Mouse (Mus musculus) C2C12 (cell line): Measurements from ENCODE around the gene Ago4. TPM values are rescaled to one million over a fixed set of nuclear protein-coding genes. Genes with fewer than 3 reads are reported as not detected.

Experiments used
- H3K27me3 ChIP-seq: one replicate; pipeline ENCODE4 v1.6.1; 2011; ENCODE audit not compliant: control insufficient read depth, insufficient read depth, insufficient read length
- H3K36me3 ChIP-seq: one replicate; pipeline ENCODE4 v1.6.1; 2011; ENCODE audit not compliant: control insufficient read depth, insufficient read depth
- H3K4me3 ChIP-seq: one replicate; pipeline ENCODE4 v1.5.1; 2011; ENCODE audit warnings: mild to moderate bottlenecking, control low read depth; ENCODE audit not compliant: poor library complexity, insufficient read depth, severe bottlenecking
- H3K79me2 ChIP-seq: one replicate; pipeline ENCODE4 v1.6.1; 2011; ENCODE audit not compliant: control insufficient read depth, insufficient read depth
- H3K79me3 ChIP-seq: one replicate; pipeline ENCODE4 v1.6.1; 2011; ENCODE audit warnings: low read depth, control low read depth
- H3ac ChIP-seq: one replicate; pipeline ENCODE3; 2011; ENCODE audit warnings: low read depth; ENCODE audit not compliant: control insufficient read depth, insufficient read length
- CEBPB ChIP-seq: IDR thresholded peaks from one replicate; pipeline ENCODE4 v1.6.1; 2011; ENCODE audit warnings: low read depth, mild to moderate bottlenecking, control low read depth, moderate library complexity
- CTCF ChIP-seq: IDR thresholded peaks from one replicate; pipeline ENCODE4 v1.5.1; 2011; ENCODE audit not compliant: control insufficient read depth, insufficient read depth, insufficient read length
- FOSL1 ChIP-seq: IDR thresholded peaks from one replicate; pipeline ENCODE4 v1.8.0; 2011; ENCODE audit warnings: mild to moderate bottlenecking, low read length; ENCODE audit not compliant: poor library complexity, insufficient read depth, severe bottlenecking
- MAX ChIP-seq: IDR thresholded peaks from one replicate; pipeline ENCODE4 v1.6.1; 2011; ENCODE audit warnings: mild to moderate bottlenecking, control low read depth
- MYOD1 ChIP-seq: IDR thresholded peaks from one replicate; pipeline ENCODE4 v1.6.1; 2011; ENCODE audit warnings: low read depth; ENCODE audit not compliant: control insufficient read depth, insufficient read length
- MYOG ChIP-seq: IDR thresholded peaks from one replicate; pipeline ENCODE4 v1.6.1; 2011; ENCODE audit not compliant: control insufficient read depth, insufficient read length; ENCODE audit errors: extremely low read depth
- USF1 ChIP-seq: IDR thresholded peaks from one replicate; pipeline ENCODE4 v1.6.1; 2011; ENCODE audit warnings: low read depth, mild to moderate bottlenecking, control low read depth, moderate library complexity
- long read RNA-seq, 2 experiments: library from polyadenylated mRNA; unstranded; transcript quantifications; one replicate each; pipeline ENCODE4 v2.0.0; 2019 to 2020
- polyA plus RNA-seq: library from polyadenylated mRNA; unstranded; fragments of >200 nt; fragmentation: generic; extraction: Trizol; gene quantifications from one replicate; pipeline ENCODE4 v1.2.1, GENCODE M21; 2012; ENCODE audit warnings: missing spikeins

Gene Ago4
- polyA plus RNA-seq: 0.01 TPM
- long read RNA-seq, experiment 1: 0 reads
- long read RNA-seq, experiment 2, partial matches to known transcripts: 1 of 2 reads
- long read RNA-seq, experiment 2, other reads (novel, unspliced or antisense): 1 of 2 reads

GRCm38 (mm10) chr4:126532827-126533728, at the start of gene Ago4:
Gene Ago4, minus strand, starts transcription at chr4:126533472.
- TF ChIP-seq FOSL1 (no peak), USF1 (no peak), MYOD1 (no peak), MYOG (no peak), CTCF (no peak), CEBPB (no peak), MAX (no peak)
- peak within 1 kb of the TSS; percentile 48 for H3ac ChIP-seq
- peak within 1 kb of the TSS; percentile 6 for H3K4me3 ChIP-seq
- no peaks in the 10 kb centered on the region for H3K79me2 ChIP-seq
- H3K36me3 ChIP-seq: no peaks in the 10 kb centered on the region
- H3K27me3 ChIP-seq: peaks cover 39% of the 10 kb centered on the region
- H3K79me3 ChIP-seq: no peaks in the 10 kb centered on the region

GRCm38 (mm10) chr4:126579077-126579476, 45.8 kb upstream of the Ago4 start:
- Histone ChIP-seq H3K36me3 (peaks cover 95% of the 10 kb centered on the region), H3K27me3 (no peaks in the 10 kb centered on the region), H3K79me3 (no peaks in the 10 kb centered on the region), H3ac (no peak overlapping the region), H3K79me2 (no peaks in the 10 kb centered on the region), H3K4me3 (no peak overlapping the region)
- TF ChIP-seq FOSL1: no peak
- TF ChIP-seq CEBPB: no peak
- TF ChIP-seq USF1: no peak
- no peak for TF ChIP-seq CTCF
- no peak for TF ChIP-seq MAX
- TF ChIP-seq MYOG: no peak
- TF ChIP-seq MYOD1: no peak

GRCm38 (mm10) chr4:126577920-126578319, 44.6 kb upstream of the Ago4 start:
- Histone ChIP-seq H3ac (no peak overlapping the region), H3K79me2 (no peaks in the 10 kb centered on the region), H3K27me3 (no peaks in the 10 kb centered on the region), H3K36me3 (peaks cover 96% of the 10 kb centered on the region), H3K79me3 (no peaks in the 10 kb centered on the region), H3K4me3 (no peak overlapping the region)
- TF ChIP-seq MYOD1: no peak
- TF ChIP-seq CEBPB: no peak
- TF ChIP-seq MAX: no peak
- TF ChIP-seq FOSL1: no peak
- TF ChIP-seq USF1: no peak
- TF ChIP-seq CTCF: no peak
- no peak for TF ChIP-seq MYOG

- H3K4me3 ChIP-seq: no peak overlapping the region
- no peak for TF ChIP-seq MYOD1
- no peak for TF ChIP-seq CEBPB
- TF ChIP-seq MAX: no peak
- TF ChIP-seq CTCF: no peak
- no peak for TF ChIP-seq MYOG
- no peaks in the 10 kb centered on the region for H3K79me2 ChIP-seq
- H3K79me3 ChIP-seq: peaks cover 3% of the 10 kb centered on the region
- H3ac ChIP-seq: no peak overlapping the region
- H3K36me3 ChIP-seq: peaks cover 98% of the 10 kb centered on the region
- H3K27me3 ChIP-seq: no peaks in the 10 kb centered on the region
These were observed 43.0 kb upstream of the Ago4 start for GRCm38 (mm10) chr4:126576281-126576680.

GRCm38 (mm10) chr4:126569783-126570182, 36.5 kb upstream of the Ago4 start:
- Histone ChIP-seq H3ac (no peak overlapping the region), H3K36me3 (peaks cover 97% of the 10 kb centered on the region), H3K79me3 (peaks cover 5% of the 10 kb centered on the region), H3K4me3 (no peak overlapping the region), H3K27me3 (no peaks in the 10 kb centered on the region), H3K79me2 (peaks cover 10% of the 10 kb centered on the region)
- TF ChIP-seq USF1 (no peak), MYOD1 (no peak), MYOG (no peak), MAX (no peak), CTCF (no peak)

- TF ChIP-seq FOSL1 (no peak), USF1 (no peak), MAX (no peak)
- peaks cover 97% of the 10 kb centered on the region for H3K36me3 ChIP-seq
These were observed 34.0 kb upstream of the Ago4 start for GRCm38 (mm10) chr4:126567243-126567642.

More at GRCm38 (mm10) chr4:126567243-126567642, 34.0 kb upstream of the Ago4 start:
- Histone ChIP-seq H3ac (no peak overlapping the region), H3K79me2 (peaks cover 10% of the 10 kb centered on the region), H3K79me3 (peaks cover 5% of the 10 kb centered on the region), H3K27me3 (no peaks in the 10 kb centered on the region), H3K4me3 (no peak overlapping the region)
